Mouse (Mus musculus) midbrain, embryonic 10.5 days (tissue): Measurements from ENCODE around the gene Gm867. TPM values are rescaled to one million over a fixed set of nuclear protein-coding genes. Genes with fewer than 3 reads are reported as not detected.

Experiments used
- polyA plus RNA-seq: library from polyadenylated mRNA; unstranded; fragments of >200 nt; fragmentation: Nextera tagmentation; extraction: Ambion mirVana; gene quantifications from 2 replicates; pipeline ENCODE4 v1.2.1, GENCODE M21; 2016

Gene Gm867
- polyA plus RNA-seq, 1 experiment from 2014 or later, result 0.52 TPM

Other genes starting within 250 kb of the Gm867 start
- gene Cabin1, start 176.3 kb downstream of the Gm867 start, polyA plus RNA-seq, result 32.6 and 37.8 TPM in 2 replicates
- 87.9 and 103 TPM in 2 replicates for gene Ddt, start 167.3 kb downstream of the Gm867 start, polyA plus RNA-seq
- not detected in 2 replicates for gene Gm20441, start 159.7 kb downstream of the Gm867 start, polyA plus RNA-seq
- 0.97 and 1.00 TPM in 2 replicates for gene Gstt3, start 159.3 kb downstream of the Gm867 start, polyA plus RNA-seq
- gene Gstt1, start 142.1 kb downstream of the Gm867 start, polyA plus RNA-seq, result 3.0 and 4.7 TPM in 2 replicates
- gene Gstt4, start 118.1 kb downstream of the Gm867 start, polyA plus RNA-seq, result not detected in 2 replicates
- 7.6 and 8.3 TPM in 2 replicates for gene Gstt2, start 103.2 kb downstream of the Gm867 start, polyA plus RNA-seq
- 2,515 and 3,289 TPM in 2 replicates for gene Mif, start 80.4 kb downstream of the Gm867 start, polyA plus RNA-seq
- gene Derl3, start 47.3 kb downstream of the Gm867 start, polyA plus RNA-seq, result 1.4 and 1.8 TPM in 2 replicates
- gene Smarcb1, start 19.1 kb downstream of the Gm867 start, polyA plus RNA-seq, result 294 and 296 TPM in 2 replicates
- 6.9 and 7.5 TPM in 2 replicates for gene Chchd10, start 7.5 kb downstream of the Gm867 start, polyA plus RNA-seq
- 23.7 and 38.2 TPM in 2 replicates for gene Mmp11, start 4.2 kb downstream of the Gm867 start, polyA plus RNA-seq
- gene Vpreb3, start 2.4 kb upstream of the Gm867 start, polyA plus RNA-seq, result 0.24 and 0.39 TPM in 2 replicates
- 0.09 and 0.10 TPM in 2 replicates for gene Gm5134, start 13.8 kb upstream of the Gm867 start, polyA plus RNA-seq
- gene Zfp280b, start 92.0 kb upstream of the Gm867 start, polyA plus RNA-seq, result 36.8 and 39.0 TPM in 2 replicates
- not detected in 2 replicates for gene Slc5a4b, start 170.3 kb upstream of the Gm867 start, polyA plus RNA-seq
- gene Slc5a4a, start 206.8 kb upstream of the Gm867 start, polyA plus RNA-seq, result not detected in 2 replicates